Mouse (Mus musculus) embryonic facial prominence, embryonic 12.5 days (tissue): Measurements from ENCODE around the gene Snapc1. TPM values are rescaled to one million over a fixed set of nuclear protein-coding genes. Genes with fewer than 3 reads are reported as not detected.

Experiments
- ATAC-seq: fragments of 200-750 bp; cut with Nextera tagmentation; 2 replicates; pipeline ENCODE4 v1.8.0; 2017; ENCODE audit not compliant: insufficient number of reproducible peaks, insufficient read depth, low FRiP score, low TSS enrichment
- H3K27ac ChIP-seq: fragments of 300-500 bp; sonication (generic); 2 replicates; pipeline ENCODE4 v1.5.1; 2016; ENCODE audit warnings: mild to moderate bottlenecking
- H3K27me3 ChIP-seq: fragments of 300-500 bp; sonication (generic); 2 replicates; pipeline ENCODE4 v1.6.1; 2016; ENCODE audit warnings: mild to moderate bottlenecking, moderate library complexity
- H3K36me3 ChIP-seq: fragments of 300-500 bp; sonication (generic); 2 replicates; pipeline ENCODE4 v1.6.1; 2016; ENCODE audit warnings: mild to moderate bottlenecking
- H3K4me1 ChIP-seq: fragments of 300-500 bp; sonication (generic); 2 replicates; pipeline ENCODE4 v1.6.1; 2016
- H3K4me2 ChIP-seq: fragments of 300-500 bp; sonication (generic); replicated peaks from 2 replicates; pipeline ENCODE4 v1.6.1; 2016; ENCODE audit warnings: mild to moderate bottlenecking, moderate library complexity
- H3K4me3 ChIP-seq: fragments of 300-500 bp; sonication (generic); 2 replicates; pipeline ENCODE4 v1.5.1; 2016; ENCODE audit warnings: mild to moderate bottlenecking
- H3K9ac ChIP-seq: fragments of 300-500 bp; sonication (generic); 2 replicates; pipeline ENCODE4 v1.6.1; 2016; ENCODE audit warnings: mild to moderate bottlenecking, moderate library complexity
- H3K9me3 ChIP-seq: fragments of 300-500 bp; sonication (generic); 2 replicates; pipeline ENCODE4 v1.6.1; 2016; ENCODE audit warnings: mild to moderate bottlenecking, moderate library complexity
- WGBS: fragments of 180-500 bp; shearing (Covaris S2); methylation state at CpG from one replicate; pipeline ENCODE4 v1.1.7; 2016; 5-methylcytosine and 5-hydroxymethylcytosine counted together
- polyA plus RNA-seq: library from polyadenylated mRNA; unstranded; fragments of >200 nt; fragmentation: Nextera tagmentation; extraction: Ambion mirVana; gene quantifications from 2 replicates; pipeline ENCODE4 v1.2.1, GENCODE M21; 2016

The Snapc1 gene
- polyA plus RNA-seq, 1 experiment from 2014 or later, result 25.2 TPM

DNA sequence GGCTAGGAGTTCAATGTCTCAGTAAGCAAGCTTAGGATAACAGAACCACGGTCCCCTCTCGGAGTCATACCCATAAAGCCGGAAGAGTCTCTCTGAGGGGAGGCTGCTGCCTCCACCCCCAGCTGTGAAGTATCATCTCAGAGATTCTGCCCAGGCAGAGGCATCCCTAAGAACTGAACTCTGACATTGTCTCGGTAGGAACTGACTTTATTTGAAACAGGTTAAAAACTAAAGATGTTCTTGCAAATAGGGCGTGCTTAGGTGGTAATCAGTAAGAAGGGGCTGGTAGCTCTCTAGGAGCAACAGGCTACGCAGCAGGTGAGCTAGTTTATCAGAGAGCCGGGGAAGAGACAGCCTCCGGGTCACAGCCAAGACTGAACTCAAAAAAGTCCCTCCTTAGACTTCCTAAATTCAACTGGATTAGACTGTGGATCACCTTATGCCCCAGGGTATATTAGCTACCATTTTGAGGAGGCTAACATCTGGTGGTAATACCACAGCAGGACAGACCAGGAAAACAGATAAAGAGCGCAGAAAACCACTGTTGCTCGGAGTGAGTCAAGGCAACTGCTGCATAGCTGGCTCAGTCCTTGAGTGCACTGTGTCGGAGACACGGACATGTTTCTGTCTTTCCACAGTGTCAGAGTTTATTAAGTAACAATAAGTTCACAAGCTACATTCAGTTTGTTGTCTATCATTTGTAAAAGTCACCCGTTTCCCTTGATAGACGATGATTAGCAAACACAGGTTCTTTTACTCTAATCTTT is 10.7 kb upstream of the Snapc1 start:
- Histone ChIP-seq H3K4me3 (peak overlapping the region; percentile 25), H3K4me2 (peak overlapping the region; percentile 53), H3K9me3 (no peaks in the 10 kb centered on the region), H3K4me1 (peaks cover 6% of the 10 kb centered on the region; the same call in 1 of the 2 replicates), H3K27ac (no peak overlapping the region), H3K9ac (0 out of 2 replicates have a peak overlapping the region, but pooled peaks have one; percentile 4), H3K36me3 (0 out of 2 replicates have a peak, but pooled peaks cover 1% of the 10 kb centered on the region), H3K27me3 (peaks cover 5% of the 10 kb centered on the region; the same call in 1 of the 2 replicates)
- no peak for ATAC-seq
- WGBS, result 43% methylated on average over 14 of the region's 14 CpGs

DNA sequence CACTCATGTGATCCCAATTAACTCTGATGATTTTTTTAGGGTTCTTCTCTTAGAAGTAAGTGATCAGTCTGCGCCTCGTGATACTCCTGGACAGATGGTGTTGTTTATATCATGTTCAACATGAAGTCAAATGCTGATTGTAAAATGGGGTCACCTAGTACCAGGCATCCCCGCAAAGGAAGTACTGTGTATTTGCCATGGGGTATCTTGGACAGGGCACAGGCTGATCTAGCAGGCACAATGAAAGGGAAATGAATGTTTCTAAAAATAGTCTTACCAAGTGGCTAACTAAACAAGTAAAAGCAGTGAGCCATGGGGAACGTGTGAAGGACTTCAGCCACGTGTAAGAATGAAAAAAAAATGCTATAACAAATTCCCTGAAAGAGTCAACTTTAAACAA is 9.5 kb upstream of the Snapc1 start:
- WGBS, result 70% methylated on average over 5 of the region's 5 CpGs
- H3K4me3 ChIP-seq, result no peak overlapping the region
- no peak overlapping the region for H3K27ac ChIP-seq
- no peak overlapping the region for H3K9ac ChIP-seq
- no peaks in the 10 kb centered on the region for H3K9me3 ChIP-seq
- H3K36me3 ChIP-seq, result no peaks in the 10 kb centered on the region
- H3K4me1 ChIP-seq, result peaks cover 4% of the 10 kb centered on the region; the same call in 1 of the 2 replicates
- no peak for ATAC-seq
- H3K4me2 ChIP-seq, result no peak overlapping the region
- no peaks in the 10 kb centered on the region; the same call in 1 of the 2 replicates for H3K27me3 ChIP-seq

DNA sequence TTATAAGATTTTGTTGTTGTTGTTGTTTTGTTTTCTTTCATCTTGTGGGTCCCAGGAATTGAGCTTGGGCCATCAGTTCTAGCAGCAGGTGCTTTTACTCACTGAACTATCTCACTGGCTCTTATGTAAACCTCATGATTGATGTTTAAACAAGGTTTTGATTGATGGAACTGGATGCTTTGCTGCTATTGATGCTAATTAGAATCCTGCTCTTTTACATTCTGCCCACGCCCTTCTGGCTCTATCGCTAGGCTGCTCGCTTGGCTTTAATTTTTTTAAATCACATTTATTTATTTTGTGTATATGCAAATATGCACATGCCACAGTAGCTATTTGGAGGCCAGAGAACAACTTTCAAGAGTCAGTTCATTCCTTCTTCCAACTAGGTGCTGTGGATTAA is 6.6 kb upstream of the Snapc1 start:
- WGBS, result 92% methylated on average over 3 of the region's 3 CpGs

DNA sequence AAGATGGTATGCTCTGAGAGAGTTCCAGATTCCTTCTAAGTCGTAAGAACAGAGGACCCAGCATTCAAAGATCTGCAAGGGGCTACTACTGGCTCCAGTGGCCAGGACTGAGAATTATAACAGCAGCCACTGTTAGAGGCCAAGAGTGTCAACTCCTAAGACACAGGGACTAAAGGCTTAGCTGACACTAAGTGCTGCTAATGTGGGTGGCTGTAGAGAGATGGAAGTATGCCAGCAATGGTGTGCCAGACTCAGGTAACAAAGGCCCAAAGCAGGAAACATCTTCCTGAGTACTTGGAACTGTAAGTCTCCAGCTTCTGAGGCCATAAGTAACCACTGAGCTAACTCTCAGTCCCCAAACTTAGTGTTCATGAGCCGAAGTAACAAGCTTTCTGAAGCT is 5.5 kb upstream of the Snapc1 start:
- Histone ChIP-seq H3K36me3 (no peaks in the 10 kb centered on the region), H3K4me1 (no peaks in the 10 kb centered on the region), H3K9ac (no peak overlapping the region), H3K27ac (no peak overlapping the region), H3K27me3 (no peaks in the 10 kb centered on the region), H3K9me3 (no peaks in the 10 kb centered on the region), H3K4me3 (no peak overlapping the region), H3K4me2 (no peak overlapping the region)
- WGBS, result 80% methylated on average over 2 of the region's 2 CpGs
- no peak for ATAC-seq

More for the DNA sequence above, 6.6 kb upstream of the Snapc1 start:
- Histone ChIP-seq H3K9me3 (no peaks in the 10 kb centered on the region), H3K4me3 (no peak overlapping the region), H3K4me1 (peaks cover 3% of the 10 kb centered on the region; the same call in 1 of the 2 replicates), H3K27ac (no peak overlapping the region), H3K27me3 (no peaks in the 10 kb centered on the region), H3K36me3 (no peaks in the 10 kb centered on the region), H3K9ac (no peak overlapping the region), H3K4me2 (no peak overlapping the region)
- ATAC-seq, result no peak

DNA sequence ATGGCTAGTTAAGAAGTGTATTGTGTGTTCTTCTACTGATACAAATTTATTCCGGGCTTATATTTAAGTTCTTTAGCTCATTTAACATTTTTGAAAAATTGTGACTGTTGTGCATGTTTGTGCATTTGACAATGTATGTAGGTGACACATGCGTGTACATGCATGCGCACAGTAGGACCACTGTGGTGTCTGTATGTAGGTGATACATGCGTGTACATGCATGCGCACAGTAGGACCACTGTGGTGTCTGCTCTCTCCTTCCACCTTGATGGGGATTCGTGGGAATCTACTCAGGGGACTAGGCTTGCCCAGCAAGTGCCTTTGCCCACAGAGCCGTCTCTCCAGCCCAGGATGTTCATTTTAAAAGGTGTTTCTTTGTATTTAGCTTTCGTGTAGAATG is 4.9 kb downstream of the Snapc1 start:
- no peak overlapping the region for H3K4me3 ChIP-seq
- H3K36me3 ChIP-seq, result peaks cover 57% of the 10 kb centered on the region
- H3K4me2 ChIP-seq, result no peak overlapping the region
- H3K9me3 ChIP-seq, result peaks cover 5% of the 10 kb centered on the region; the same call in 1 of the 2 replicates
- H3K27me3 ChIP-seq, result no peaks in the 10 kb centered on the region
- 96% methylated on average over 8 of the region's 8 CpGs for WGBS
- no peak overlapping the region for H3K27ac ChIP-seq
- peaks cover 6% of the 10 kb centered on the region; the same call in 1 of the 2 replicates for H3K4me1 ChIP-seq
- no peak for ATAC-seq
- no peak overlapping the region for H3K9ac ChIP-seq

DNA sequence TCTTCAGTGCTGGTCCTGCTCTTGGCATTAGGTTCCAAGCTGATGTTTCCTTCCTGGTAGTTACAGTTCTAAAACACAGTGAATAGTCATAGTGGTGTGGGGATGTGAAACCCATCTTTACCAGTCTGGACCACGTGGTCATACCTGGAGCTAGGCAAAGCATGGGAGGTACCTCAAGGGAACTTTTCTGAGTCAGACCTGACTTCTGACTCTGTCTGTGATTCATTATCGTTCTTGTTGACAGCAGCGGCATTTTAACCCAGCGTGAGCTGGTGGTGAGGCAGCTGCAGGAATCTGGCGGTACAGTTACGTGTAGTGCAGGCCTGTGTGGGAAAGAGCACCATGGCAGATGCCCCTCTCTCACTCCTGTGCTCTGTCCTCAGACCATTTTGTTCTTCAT is 10.3 kb downstream of the Snapc1 start:
- Histone ChIP-seq H3K4me3 (no peak overlapping the region), H3K9ac (no peak overlapping the region), H3K27ac (no peak overlapping the region), H3K4me1 (no peaks in the 10 kb centered on the region), H3K4me2 (no peak overlapping the region), H3K36me3 (peaks cover 78% of the 10 kb centered on the region), H3K27me3 (no peaks in the 10 kb centered on the region), H3K9me3 (peaks cover 5% of the 10 kb centered on the region; the same call in 1 of the 2 replicates)
- WGBS, result 85% methylated on average over 6 of the region's 6 CpGs
- no peak for ATAC-seq

DNA sequence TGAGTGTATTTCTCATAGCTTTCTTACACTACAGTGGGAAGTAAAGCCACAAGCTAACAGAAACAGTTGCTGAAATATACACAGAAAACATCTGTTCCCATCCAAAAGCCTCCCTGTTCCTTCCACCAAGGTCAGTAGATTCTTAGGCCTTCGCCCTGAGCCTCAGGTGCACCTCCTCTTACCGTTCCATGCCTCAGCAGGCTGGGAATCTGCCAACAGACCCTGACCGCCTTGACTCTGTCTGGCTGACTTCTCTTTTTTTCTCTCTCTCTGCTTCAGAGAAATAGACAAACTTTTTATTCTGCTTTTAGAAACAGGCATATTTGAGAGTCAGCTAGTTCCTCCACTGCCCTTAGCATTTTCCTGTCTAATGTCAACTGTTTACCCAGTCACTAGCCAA is 13.9 kb downstream of the Snapc1 start:
- Histone ChIP-seq H3K4me2 (no peak overlapping the region), H3K36me3 (peaks cover 69% of the 10 kb centered on the region), H3K27ac (no peak overlapping the region), H3K9me3 (no peaks in the 10 kb centered on the region), H3K9ac (no peak overlapping the region), H3K4me3 (no peak overlapping the region), H3K4me1 (no peaks in the 10 kb centered on the region), H3K27me3 (no peaks in the 10 kb centered on the region)
- no peak for ATAC-seq
- 94% methylated on average over 3 of the region's 3 CpGs for WGBS

DNA sequence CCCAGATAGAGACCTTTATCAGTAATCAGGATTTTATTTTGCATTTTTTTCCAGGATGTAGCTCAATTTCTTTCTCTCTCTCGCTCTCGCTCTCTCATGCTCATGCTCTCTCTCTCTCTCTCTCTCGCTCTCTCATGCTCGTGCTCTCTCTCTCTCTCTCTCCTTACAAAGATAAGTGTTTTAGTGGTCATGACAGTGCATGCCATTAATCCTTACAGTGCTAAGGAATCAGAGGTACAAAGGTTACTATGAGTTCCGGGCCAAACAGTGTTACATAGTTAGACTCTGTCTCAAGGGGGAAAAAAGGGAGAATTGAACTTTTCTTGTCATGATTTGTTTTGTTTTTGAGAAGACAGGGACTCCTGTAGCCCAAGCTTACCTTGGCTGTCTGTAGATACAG is 15.4 kb downstream of the Snapc1 start:
- no peak for ATAC-seq

DNA sequence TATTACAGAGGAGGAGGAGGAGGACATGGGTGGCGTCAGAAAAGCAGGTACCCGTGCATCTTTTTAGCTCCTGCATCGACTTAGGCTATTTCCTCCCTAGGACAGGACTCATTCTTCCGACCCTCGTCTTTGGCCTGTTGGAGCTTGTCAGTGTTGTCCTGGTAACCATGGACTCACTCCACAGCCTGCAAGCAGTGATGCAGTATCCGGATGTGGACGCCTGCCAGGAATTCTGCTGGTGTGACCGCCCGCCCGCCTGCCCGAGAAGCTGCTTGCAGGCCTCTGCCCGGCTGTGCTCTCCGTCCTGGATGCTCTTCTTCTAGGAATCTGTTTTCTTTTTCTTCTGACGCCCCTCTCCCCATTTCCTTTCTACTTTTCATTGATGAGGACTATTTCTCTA is 18.3 kb downstream of the Snapc1 start:
- Histone ChIP-seq H3K36me3 (peaks cover 55% of the 10 kb centered on the region), H3K4me3 (no peak overlapping the region), H3K9ac (no peak overlapping the region), H3K4me2 (no peak overlapping the region), H3K4me1 (no peaks in the 10 kb centered on the region), H3K27me3 (no peaks in the 10 kb centered on the region), H3K9me3 (no peaks in the 10 kb centered on the region), H3K27ac (no peak overlapping the region)
- WGBS, result 81% methylated on average over 14 of the region's 14 CpGs
- no peak for ATAC-seq

More for the DNA sequence above, 15.4 kb downstream of the Snapc1 start:
- no peaks in the 10 kb centered on the region for H3K9me3 ChIP-seq
- 88% methylated on average over 5 of the region's 5 CpGs for WGBS
- H3K27ac ChIP-seq, result no peak overlapping the region
- no peak overlapping the region for H3K4me2 ChIP-seq
- no peaks in the 10 kb centered on the region for H3K27me3 ChIP-seq
- no peaks in the 10 kb centered on the region for H3K4me1 ChIP-seq
- peaks cover 63% of the 10 kb centered on the region for H3K36me3 ChIP-seq
- H3K9ac ChIP-seq, result no peak overlapping the region
- no peak overlapping the region for H3K4me3 ChIP-seq

DNA sequence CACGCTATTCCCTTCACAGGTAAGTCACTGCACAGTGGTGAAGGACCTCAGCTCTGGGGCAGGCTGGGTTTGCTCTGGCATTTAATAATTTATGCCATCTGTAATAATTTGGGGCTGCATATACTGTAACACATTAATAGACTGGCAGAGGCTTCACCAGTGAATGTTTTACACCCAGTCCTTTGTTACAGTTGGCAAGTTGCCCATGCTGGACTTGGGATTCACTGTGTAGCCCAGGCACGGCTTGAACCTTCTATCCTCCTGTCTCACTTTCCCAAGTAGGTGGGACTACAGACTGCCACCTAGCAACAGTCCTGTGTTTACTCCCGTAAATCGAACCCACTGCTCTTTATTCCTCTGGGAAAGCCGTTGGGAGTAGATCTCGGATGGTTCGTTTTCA is 22.0 kb downstream of the Snapc1 start:
- peaks cover 24% of the 10 kb centered on the region for H3K36me3 ChIP-seq
- no peaks in the 10 kb centered on the region for H3K4me1 ChIP-seq
- ATAC-seq, result no peak
- no peak overlapping the region for H3K4me3 ChIP-seq
- H3K9me3 ChIP-seq, result no peaks in the 10 kb centered on the region
- H3K4me2 ChIP-seq, result no peak overlapping the region
- H3K27me3 ChIP-seq, result no peaks in the 10 kb centered on the region
- H3K27ac ChIP-seq, result no peak overlapping the region
- H3K9ac ChIP-seq, result no peak overlapping the region
- 84% methylated on average over 7 of the region's 7 CpGs for WGBS

DNA sequence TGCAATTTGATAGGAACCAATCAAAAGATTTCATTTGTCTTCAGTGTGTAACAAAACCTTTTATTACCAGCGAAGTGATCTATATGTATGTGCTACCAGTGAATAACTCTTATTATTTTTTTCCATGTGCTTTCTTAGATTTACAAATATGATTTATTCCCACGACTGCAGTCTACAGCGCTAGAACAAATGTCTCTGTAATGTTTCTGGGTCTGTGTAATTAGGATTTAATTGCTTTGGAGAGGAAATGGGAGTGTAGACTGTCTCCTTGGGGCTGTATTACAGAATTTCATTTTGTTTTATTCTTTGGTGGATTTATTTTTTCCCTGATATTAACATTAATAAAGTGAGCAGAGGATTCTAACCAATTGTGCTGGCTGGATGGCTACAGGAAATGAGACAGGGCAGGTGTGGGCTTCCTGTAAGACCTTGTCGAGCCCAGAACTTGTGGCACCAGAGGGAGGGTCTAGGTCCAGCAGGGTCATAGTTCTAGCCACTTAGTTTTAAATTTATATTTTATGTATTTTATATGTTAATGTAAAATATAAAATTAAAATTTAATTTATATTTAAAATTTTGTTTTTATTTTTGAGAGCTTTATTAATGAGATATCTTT is 24.2 kb downstream of the Snapc1 start:
- Histone ChIP-seq H3K27ac (no peak overlapping the region), H3K36me3 (peaks cover 14% of the 10 kb centered on the region), H3K4me1 (no peaks in the 10 kb centered on the region), H3K4me2 (no peak overlapping the region), H3K9ac (no peak overlapping the region), H3K27me3 (no peaks in the 10 kb centered on the region), H3K9me3 (no peaks in the 10 kb centered on the region), H3K4me3 (no peak overlapping the region)
- 82% methylated on average over 4 of the region's 4 CpGs for WGBS
- ATAC-seq, result no peak

DNA sequence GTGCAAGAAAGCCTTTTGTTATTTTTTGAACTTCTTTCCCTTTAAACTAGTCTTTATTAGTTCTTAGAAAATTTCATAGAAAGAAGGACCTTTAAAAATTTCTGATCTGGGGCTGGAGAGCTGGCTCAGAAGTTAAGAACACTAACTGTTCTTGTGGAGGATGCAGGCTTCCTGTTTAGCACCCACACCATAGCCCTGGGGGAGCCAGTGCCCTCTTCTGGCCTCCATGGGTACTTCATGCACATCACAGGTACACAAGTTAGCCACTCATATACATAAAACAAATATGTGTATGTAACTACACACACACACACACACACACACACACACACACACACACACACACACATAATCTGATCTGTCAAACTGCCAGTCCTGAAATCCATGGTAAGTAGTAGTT is 25.3 kb downstream of the Snapc1 start:
- no peaks in the 10 kb centered on the region for H3K9me3 ChIP-seq
- no peak overlapping the region for H3K4me3 ChIP-seq
- no peaks in the 10 kb centered on the region for H3K4me1 ChIP-seq
- H3K27ac ChIP-seq, result no peak overlapping the region
- no peak overlapping the region for H3K9ac ChIP-seq
- peaks cover 9% of the 10 kb centered on the region for H3K36me3 ChIP-seq
- no peak for ATAC-seq
- H3K27me3 ChIP-seq, result no peaks in the 10 kb centered on the region
- H3K4me2 ChIP-seq, result no peak overlapping the region
